Mouse (Mus musculus) T-helper 2 cell (primary cell): Measurements from ENCODE around the gene Kcng4.

ENCODE experiments used
- in situ Hi-C: fragments of 300-600 bp; cut with MboI, MseI; formaldehyde crosslinking; loops from one replicate; pipeline ENCODE4 v1.15.1; 2025; ENCODE audit warnings: high pct_unique_total_duplicates

Kcng4 gene

DNA sequence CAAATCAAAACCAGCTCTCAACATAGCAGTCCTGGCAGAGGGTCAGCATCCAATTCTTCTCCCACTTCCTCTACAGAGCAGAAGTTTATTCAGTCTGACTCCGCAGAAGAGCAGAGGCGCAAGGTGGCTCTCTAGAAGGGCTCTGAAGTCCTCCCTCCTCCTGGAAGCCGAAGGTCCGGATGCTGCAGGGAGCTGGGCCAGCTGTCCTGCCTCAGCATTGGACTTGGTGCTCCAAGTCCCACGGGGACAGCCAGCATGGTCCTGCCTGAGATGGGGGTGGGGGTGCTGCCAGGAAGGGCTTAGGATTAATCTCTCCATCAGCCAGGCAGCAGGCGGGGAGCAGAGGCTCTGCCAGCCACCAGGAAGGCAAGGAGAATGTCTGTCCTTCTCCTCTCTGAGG, at the start of gene Kcng4:
Kcng4 (minus strand) TSS at position 303 of the 400 bp plus-strand sequence.
- in situ Hi-C loops = no loop called here

DNA sequence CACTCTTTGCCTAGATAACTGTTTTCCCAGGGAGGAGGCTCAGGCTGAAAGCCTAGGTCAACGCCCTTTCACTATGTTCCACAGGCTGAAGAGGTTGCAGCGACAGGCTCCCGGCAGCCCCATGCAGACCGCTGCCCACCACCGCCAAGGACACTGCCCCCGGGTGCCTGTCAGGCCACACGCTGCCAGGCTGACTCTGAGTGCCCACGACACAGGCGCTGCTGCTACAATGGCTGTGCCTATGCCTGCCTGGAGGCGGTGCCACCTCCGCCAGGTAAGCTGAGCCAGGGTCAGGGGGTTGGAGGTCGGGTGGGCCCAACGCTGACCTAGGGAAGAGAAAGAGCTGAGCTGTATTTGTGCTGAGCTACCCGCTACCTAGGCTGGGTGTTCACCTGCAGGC, 43.7 kb upstream of the Kcng4 start:
- in situ Hi-C loops = no loop called here

GRCm38 (mm10) chr8:119678138-119678843, 42.8 kb upstream of the Kcng4 start:
- in situ Hi-C loops = no loop called here

DNA sequence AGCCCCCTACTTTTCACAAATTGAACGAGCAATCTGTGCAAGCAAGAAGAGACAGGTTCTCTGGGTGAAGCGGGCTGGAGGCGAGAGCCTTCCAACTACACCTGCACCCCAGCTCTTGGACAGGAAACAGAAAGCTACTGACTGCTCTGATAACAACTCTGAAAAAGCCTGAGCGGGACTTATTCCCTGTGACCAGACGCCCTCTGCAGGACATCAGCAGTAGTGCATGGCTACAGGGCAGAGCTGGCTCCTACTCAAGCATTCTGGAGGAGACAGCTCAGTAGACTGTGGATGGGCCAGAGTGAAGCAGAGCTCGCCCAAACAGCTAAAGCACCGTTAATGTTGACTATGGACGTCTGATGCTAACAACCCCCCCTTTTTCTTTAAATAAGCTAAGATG, 40.9 kb upstream of the Kcng4 start:
- in situ Hi-C loops = no loop called here

- in situ Hi-C loops = no loop called here
Observed at GRCm38 (mm10) chr8:119675457-119675856, 40.0 kb upstream of the Kcng4 start.

- in situ Hi-C loops = no loop called here
Observed at GRCm38 (mm10) chr8:119673976-119674555, 38.6 kb upstream of the Kcng4 start.

DNA sequence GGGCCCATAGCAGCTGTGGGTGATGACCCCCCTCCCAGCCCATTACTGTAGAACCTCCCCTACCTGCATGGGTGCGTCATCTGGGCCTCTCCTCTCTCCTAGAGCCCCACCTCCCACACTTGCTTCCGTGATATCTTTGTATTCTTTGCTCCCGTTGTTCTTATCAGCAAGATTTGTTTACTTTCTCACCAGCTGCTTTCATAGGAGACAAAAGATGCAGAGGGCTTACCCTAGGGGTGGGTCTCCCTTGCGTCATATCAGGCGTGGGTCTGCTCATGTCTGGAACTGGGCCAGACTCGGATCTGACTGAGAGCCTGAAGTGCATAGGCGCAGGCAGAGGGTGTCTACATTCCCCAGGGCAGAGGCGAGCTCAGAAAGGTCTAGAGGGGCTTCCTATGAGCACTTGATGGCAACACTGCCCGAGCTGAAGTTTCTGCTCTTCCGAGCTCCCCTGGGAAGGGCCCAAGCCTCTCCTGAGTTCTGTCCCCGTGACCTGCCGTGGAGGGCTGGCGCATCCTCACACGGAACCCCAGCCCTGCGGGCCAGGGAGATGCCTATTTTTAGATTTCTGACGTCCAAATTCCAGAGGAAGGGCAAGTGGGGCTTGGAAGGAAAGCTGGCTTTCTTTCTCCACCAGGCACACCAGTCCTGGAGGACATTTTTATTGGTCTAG, 35.1 kb upstream of the Kcng4 start:
- in situ Hi-C loops = no loop called here

DNA sequence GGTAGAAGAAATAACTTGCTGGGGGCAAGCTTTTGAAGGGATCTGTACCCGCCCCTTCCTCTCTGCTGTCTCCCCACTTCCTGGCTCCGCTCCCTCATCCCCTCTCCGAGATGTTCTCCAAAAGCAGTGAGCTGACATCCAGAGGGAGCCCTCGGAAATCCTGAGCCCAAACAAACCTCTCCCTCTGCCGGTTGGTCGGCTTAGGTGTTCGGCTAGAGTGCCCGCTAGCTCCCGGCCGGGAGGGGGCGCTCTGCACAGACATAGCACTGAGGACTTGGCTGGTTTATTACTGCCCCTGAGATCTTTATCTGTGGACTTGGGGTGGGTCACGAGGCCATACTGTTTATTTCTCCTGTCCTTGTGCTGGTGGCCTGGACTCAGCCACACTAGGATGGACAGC, 33.8 kb upstream of the Kcng4 start:
- in situ Hi-C loops = loop anchor here (5.0 kb wide), 1 partner anchor 217 kb away; no protein-coding TSS in a partner anchor

GRCm38 (mm10) chr8:119668447-119668846, 33.0 kb upstream of the Kcng4 start:
- in situ Hi-C loops = loop anchor here (5.0 kb wide), 1 partner anchor 216 kb away; no protein-coding TSS in a partner anchor

DNA sequence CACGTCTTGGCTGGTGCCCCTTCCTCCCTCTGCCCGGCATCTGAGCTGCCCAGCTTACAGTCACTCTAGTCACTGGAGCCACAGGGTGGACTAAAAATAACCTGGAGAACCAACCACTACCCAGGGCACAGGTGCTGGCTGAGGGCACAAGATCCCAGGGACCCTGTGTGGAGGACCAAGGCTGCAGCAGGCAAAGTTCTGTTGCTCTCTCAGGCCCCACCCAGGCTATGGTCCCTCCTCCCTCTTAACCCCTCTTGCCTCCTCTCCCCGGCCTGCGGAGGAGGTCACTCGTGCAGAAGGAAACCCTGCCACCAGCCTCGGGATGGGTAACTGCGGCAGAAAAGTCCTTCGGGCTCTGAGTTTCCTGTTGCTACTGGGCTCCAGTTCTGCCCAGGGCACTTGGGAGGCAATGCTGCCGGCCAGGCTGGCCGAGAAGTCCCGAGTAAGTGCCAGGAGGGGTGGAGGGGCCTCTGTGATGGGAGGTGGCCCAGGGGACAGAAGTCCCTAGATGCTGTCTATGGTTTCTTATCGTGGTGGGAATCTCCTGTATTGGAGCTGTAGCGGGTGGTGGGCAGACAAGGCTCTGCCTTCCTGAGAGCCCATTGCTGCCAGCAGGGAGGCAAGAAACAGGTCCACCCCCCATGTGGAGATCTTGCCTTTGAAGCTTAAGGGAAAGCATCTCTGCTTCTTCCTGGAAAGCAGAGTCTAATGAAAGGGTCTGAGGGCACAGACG, 30.9 kb upstream of the Kcng4 start, which contains the start of gene Wfdc1:
Wfdc1 (plus strand) TSS at position 147 of the 733 bp plus-strand sequence.
- in situ Hi-C loops = loop anchor here (5.0 kb wide), 1 partner anchor 214 kb away; no protein-coding TSS in a partner anchor

- in situ Hi-C loops = loop anchor here (5.0 kb wide), 1 partner anchor 213 kb away; no protein-coding TSS in a partner anchor
Observed at GRCm38 (mm10) chr8:119665270-119665669, 29.8 kb upstream of the Kcng4 start.

- in situ Hi-C loops = no loop called here
Observed at GRCm38 (mm10) chr8:119663440-119663839, 28.0 kb upstream of the Kcng4 start.

DNA sequence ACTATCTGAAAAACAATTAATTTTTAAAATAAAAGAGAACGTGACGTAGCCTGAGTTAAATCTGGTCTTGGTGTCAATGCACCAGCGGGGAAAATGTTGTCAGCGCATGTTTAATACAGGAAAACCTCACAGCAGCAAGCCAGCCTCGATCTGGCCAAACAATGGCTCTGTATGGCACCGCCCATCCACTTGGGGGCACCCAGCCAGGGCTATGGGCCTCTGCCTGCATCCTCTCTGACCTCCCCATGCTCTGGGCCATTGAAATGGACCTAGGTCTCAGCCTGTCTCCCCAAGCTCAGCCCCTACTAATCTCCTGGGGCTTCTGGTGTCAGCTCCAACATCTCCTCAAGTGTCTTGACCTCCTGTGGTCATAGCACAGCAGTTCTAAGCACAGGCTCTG, 26.4 kb upstream of the Kcng4 start:
- in situ Hi-C loops = no loop called here

DNA sequence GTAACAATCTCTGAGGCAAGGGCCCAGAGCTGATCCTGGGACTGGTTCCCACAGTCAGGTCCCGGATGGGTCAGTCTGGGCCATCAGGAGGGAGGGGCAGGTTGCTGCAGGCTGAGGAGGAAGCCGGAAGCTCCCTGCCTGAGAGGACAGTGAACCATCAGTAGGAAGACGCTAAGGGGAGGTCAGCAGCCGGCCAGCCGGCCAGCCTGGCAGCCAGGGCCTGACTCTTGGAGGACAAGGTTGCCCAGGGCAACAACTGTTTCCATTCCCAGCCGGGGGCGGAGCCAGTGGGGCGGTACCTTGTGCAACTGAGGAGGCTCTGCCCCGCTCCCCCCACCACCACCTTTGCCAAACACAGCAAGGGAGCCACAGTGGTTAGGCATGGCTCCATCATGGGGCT, 25.6 kb upstream of the Kcng4 start:
- in situ Hi-C loops = no loop called here

DNA sequence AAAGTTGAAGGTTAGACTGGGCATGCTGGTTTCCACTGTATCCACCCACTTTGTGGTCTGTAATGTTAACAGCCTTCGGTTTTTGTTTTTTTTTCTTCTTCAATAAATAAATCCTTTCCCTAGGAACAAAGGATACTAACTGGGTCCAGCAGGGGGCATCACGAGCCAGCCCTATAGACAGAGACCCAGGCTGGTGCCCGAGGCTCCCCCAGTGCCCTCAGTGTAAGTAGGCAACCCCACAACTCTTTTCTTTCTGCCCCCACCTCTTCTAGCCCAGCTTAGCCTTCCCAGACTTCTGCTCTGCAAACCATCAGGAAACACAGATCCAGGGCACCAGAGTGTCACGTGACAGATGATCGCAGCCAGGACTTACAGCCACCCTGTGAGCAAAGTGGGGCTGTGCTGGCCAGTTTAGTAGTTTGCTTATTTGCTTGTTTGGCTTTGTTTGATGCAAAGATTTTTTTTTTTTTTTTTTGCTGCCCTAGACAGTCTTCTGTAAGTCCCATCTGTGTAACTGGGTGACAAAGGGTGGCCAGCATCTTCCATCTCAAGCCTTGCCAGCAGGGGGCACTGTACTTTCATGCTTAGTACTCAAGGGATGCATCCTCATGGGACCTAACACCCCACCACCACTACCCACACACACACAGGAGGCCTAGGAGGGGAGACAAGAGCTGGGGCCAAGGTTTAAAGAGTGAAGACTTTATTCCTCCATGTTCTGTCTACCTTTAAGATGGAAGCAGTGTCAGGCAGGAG, 21.4 kb upstream of the Kcng4 start:
- in situ Hi-C loops = no loop called here

- in situ Hi-C loops = no loop called here
Observed at GRCm38 (mm10) chr8:119651324-119651723, 15.8 kb upstream of the Kcng4 start.

DNA sequence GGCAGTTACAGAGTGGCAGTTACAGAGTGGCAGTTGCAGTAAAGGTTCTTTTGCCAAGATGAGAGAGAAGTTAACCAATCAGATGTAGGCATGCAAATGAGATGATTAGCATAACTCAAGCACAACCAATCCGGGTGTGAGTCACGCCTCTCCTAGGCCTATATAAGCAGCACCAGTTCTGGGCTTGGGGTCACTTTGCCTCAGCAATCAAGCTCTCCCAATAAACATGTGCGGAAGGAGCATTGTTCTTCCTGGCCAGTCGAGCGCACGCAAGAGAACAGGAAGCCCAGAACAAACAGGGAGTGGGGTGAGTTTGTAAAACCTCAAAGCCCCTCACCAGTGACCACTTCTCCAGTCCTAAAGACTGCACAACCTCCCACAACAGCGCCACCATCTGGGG, 11.4 kb upstream of the Kcng4 start:
- in situ Hi-C loops = no loop called here

DNA sequence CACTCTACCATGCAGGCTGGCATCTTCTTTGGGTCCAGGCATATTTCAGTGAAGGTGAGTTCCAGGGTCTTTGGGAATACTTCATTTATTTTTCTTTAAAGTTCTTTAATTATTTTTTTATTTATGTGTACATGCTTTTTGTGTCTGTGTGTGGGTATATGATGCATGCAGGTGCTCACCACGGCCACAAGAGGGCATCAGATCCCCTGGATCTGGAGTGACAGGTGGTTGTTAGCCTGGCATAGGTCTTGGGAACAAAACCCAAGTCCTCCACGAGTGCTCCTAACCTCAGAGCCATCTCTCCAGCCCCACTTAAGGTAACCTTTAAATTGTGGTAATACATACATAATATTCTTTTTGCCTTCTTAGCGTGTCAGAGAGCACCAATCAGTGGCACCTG, 10.7 kb upstream of the Kcng4 start:
- in situ Hi-C loops = no loop called here

- in situ Hi-C loops = no loop called here
Observed at GRCm38 (mm10) chr8:119644981-119645597, 9.6 kb upstream of the Kcng4 start.

DNA sequence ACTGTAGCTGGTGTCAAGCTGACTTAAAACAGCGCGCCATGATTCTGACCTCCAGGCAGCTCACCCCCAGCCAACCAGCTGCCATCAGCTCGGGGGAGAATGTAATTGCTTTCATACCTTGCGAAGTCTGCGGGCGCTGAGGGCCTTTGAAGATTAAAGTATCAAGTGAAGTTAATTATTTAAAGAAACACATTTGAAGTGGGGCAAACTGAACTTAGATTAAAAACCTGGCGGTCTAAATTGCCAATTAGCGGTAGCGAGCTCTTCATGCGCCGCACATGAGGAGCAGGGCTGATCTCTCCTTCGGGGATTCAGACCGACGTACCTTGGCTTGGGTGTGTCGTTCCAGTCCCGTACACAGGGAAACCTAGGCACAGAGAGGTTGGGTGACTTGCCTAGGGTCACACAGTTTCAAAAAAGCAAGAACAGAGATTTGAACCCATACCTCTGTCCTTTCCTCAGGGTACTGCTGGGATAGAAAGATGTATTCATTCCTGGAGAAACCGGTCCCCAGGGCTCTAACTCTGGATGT, 9.0 kb upstream of the Kcng4 start:
- in situ Hi-C loops = no loop called here
